Mouse (Mus musculus): ENCODE results near the gene Aarsd1. TPM values are rescaled to one million over a fixed set of nuclear protein-coding genes. Genes with fewer than 3 reads are reported as not detected.
"Not testable (repeated sequence)": the region's sequence is repeated elsewhere in the genome, so short reads cannot be mapped to it uniquely, and the experiment has no call there.

Aarsd1 gene
- total RNA-seq (2015): 11.6 and 18.1 TPM in 2 replicates
- total RNA-seq (2017): 22.9 and 28.9 TPM in 2 replicates

- ATAC-seq (ENCODE audit: poor library complexity, severe bottlenecking): peak; percentile 93
Measured at GRCm38 (mm10) chr11:101417101-101417855, at the start of gene Aarsd1. Aarsd1 (minus strand) TSS chr11:101417615.

GRCm38 (mm10) chr11:101466552-101466950 is 49.1 kb upstream of the Aarsd1 start:
- ATAC-seq (ENCODE audit: poor library complexity, severe bottlenecking): not testable (repeated sequence)

GRCm38 (mm10) chr11:101465869-101466551 is 48.6 kb upstream of the Aarsd1 start, which contains the start of gene Vat1:
Vat1 (minus strand) TSS chr11:101466230.
- peak; percentile 56 for ATAC-seq (ENCODE audit: poor library complexity, severe bottlenecking)

- ATAC-seq (ENCODE audit: poor library complexity, severe bottlenecking): peak; percentile 21
Measured at GRCm38 (mm10) chr11:101465101-101465868, 47.9 kb upstream of the Aarsd1 start.

GRCm38 (mm10) chr11:101464211-101465100 is 47.0 kb upstream of the Aarsd1 start, which contains the start of gene Rnd2:
Rnd2 (plus strand) TSS chr11:101464999.
- no peak for ATAC-seq (ENCODE audit: poor library complexity, severe bottlenecking)

GRCm38 (mm10) chr11:101462583-101463440 is 45.4 kb upstream of the Aarsd1 start:
- peak; percentile 53 for ATAC-seq (ENCODE audit: poor library complexity, severe bottlenecking)

GRCm38 (mm10) chr11:101462141-101462540 is 44.7 kb upstream of the Aarsd1 start:
- no peak for ATAC-seq (ENCODE audit: poor library complexity, severe bottlenecking)

- ATAC-seq (ENCODE audit: poor library complexity, severe bottlenecking): no peak
Measured at GRCm38 (mm10) chr11:101460321-101460720, 42.9 kb upstream of the Aarsd1 start.

GRCm38 (mm10) chr11:101459716-101460115 is 42.3 kb upstream of the Aarsd1 start:
- ATAC-seq (ENCODE audit: poor library complexity, severe bottlenecking): no peak

GRCm38 (mm10) chr11:101458217-101458616 is 40.8 kb upstream of the Aarsd1 start:
- no peak for ATAC-seq (ENCODE audit: poor library complexity, severe bottlenecking)

GRCm38 (mm10) chr11:101457631-101458030 is 40.2 kb upstream of the Aarsd1 start:
- no peak for ATAC-seq (ENCODE audit: poor library complexity, severe bottlenecking)

- no peak for ATAC-seq (ENCODE audit: poor library complexity, severe bottlenecking)
Measured at GRCm38 (mm10) chr11:101455627-101456026, 38.2 kb upstream of the Aarsd1 start.

- ATAC-seq (ENCODE audit: poor library complexity, severe bottlenecking): no peak
Measured at GRCm38 (mm10) chr11:101454702-101455101, 37.3 kb upstream of the Aarsd1 start.

GRCm38 (mm10) chr11:101452093-101452774 is 34.8 kb upstream of the Aarsd1 start:
- ATAC-seq (ENCODE audit: poor library complexity, severe bottlenecking): no peak

GRCm38 (mm10) chr11:101451536-101451935 is 34.1 kb upstream of the Aarsd1 start:
- ATAC-seq (ENCODE audit: poor library complexity, severe bottlenecking): no peak

- ATAC-seq (ENCODE audit: poor library complexity, severe bottlenecking): peak; percentile 34
Measured at GRCm38 (mm10) chr11:101450394-101450793, 33.0 kb upstream of the Aarsd1 start.

- ATAC-seq (ENCODE audit: poor library complexity, severe bottlenecking): not testable (repeated sequence)
Measured at GRCm38 (mm10) chr11:101449596-101449995, 32.2 kb upstream of the Aarsd1 start.

- peak; percentile 19; the same call in 1 of the 2 replicates for ATAC-seq (ENCODE audit: poor library complexity, severe bottlenecking)
Measured at GRCm38 (mm10) chr11:101448899-101449298, 31.5 kb upstream of the Aarsd1 start.
